Mouse (Mus musculus) Muller cell, postnatal 12 days (primary cell): ENCODE data around the gene Capn5.
A peak's percentile ranks its signal among the peaks of the same experiment; 100 is the strongest.

ENCODE experiments used
- DNase-seq: peaks from one replicate; pipeline ENCODE4 v3.0.0-alpha.2; 2015; ENCODE audit errors: inconsistent ontology term

Capn5 gene

DNA sequence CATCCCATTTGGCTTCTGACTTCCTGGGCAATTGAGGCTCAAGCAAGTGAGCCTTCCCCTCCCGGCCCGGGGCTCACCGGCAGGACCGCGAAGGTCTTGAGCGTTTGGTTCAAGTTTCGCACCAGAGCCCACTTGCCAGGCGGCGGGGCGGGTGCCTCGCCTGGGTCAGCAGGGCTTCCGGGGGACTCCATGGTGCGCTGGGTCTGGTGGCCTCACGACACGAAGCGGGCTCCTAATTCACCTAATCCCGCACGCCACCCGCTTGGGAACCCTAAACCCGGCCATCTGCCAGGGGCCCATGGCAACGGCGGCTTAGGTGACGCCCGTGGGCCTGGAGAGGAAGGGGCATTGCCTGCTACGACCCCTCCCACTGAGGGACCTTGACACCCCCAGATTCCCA, 66.8 kb downstream of the Capn5 start:
- DNase-seq, result no peak

DNA sequence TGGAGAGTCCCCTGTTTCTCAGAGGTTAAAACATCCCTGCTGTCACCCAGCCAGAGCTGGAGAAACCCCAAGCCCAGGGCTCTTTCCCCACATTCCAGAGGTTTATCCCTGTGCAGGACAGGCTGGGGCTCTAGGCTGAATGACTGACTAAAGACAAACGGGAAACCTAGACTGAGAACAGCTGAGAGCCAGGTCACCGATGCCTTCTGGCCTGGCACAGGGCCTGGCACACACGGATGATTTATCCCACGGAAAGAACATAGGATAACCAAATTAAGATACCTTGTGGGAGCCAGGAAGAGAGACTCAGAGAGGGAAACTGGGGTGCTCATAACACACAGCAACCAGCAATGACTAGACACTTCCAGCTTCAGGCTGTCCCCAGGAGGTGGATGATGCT, 68.3 kb downstream of the Capn5 start:
- peak; percentile 26 for DNase-seq

DNA sequence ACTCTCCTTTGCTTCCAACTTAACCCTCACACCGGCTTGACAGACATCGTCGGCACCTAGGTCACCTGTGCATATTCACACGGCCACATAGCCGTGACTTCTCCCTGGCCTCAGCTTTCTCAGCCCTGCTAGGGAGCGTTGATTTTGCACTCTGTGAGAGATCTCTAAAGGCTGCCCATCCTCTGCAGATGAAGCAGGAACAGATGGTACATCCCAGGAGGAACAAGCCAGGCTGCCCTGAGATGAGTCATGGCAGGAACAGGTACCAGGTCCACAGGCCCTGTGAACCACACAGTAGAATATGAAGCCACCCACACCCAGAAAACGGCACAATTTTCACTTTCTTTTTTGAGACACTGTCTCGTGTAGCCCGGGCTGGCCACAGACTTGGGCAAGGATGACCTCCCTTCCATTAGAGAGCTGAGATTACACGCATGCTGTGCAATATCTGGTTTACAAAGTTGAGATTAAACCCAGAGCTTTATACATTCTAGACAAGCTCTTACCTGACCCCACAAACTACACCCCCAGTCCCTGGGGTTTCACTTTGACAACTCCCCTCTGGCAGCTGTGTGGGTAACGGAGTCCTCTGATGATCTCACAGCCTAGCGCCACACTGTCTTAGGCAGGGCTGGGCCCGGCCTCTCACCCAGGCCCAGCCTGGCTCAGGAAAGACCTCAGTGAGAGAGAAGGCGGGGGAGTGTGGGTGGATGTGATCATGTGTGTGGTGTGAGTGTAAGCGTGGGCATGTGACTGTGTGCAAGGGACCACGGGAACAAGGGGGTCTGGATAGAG, 69.2 kb downstream of the Capn5 start:
- DNase-seq, result no peak

GRCm38 (mm10) chr7:98106272-98106671, 71.8 kb downstream of the Capn5 start:
- DNase-seq, result no peak

- DNase-seq, result peak; percentile 23
These were observed 73.3 kb downstream of the Capn5 start for GRCm38 (mm10) chr7:98104481-98105435.

DNA sequence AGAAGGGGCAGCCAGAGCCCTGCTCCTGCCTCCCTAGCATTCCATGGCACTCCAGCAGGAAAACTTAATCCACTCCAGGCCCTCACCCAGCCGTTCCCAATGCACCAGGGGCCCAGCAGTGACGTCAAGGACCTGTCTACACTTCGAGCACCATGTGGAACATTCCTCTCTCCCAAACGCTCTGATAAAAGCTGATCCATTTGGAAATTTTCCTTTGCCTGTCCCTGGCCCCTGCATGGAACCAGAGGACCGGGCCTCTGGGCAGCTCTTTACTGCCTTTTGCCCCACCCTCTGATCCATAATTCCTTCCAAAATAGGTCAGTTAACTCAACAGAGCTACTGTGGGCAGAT, 74.2 kb downstream of the Capn5 start:
- no peak for DNase-seq

DNA sequence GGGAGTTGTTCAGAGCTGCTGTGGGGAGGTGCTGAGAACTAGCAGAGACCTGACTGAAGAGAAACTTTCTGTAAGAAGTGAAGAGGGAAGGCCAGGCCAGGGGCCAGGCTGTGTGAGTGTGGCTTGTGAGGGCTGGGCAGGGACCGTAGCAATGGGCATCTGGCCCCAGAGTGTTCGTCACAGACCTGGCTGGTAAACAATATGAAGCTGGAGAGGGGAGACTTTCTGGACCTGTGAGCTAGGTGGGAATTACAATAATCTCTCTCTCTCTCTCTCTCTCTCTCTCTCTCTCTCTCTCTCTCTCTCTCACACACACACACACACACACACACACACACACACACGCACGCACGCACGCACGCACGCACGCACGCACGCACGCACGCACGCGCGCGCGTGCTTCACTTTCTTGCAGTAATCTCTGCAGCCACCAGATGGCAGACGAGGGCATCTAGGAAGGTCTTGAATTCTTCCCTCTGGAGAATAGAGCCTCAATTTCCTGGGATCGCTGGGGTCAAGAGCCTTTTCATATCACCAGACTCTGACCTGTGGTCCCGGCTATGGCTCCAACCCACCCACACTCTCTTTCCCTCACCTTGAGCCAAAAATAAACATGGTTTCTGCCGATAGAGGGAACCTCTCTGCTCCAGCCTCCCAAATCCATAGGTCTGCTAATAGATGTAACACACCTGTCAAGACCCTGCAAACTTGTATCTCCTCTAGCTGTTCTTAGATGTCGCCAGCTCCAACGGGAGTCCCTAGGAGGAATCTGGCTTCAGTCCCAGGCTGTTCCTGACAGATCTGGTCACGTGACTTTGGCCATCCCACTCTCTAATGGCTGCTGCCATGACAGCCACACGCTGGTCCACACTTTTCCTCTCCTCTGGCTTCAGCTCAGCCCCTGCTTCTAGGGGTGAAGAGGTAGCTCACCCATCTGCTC, 74.8 kb downstream of the Capn5 start:
- DNase-seq, result peak; percentile 79

DNA sequence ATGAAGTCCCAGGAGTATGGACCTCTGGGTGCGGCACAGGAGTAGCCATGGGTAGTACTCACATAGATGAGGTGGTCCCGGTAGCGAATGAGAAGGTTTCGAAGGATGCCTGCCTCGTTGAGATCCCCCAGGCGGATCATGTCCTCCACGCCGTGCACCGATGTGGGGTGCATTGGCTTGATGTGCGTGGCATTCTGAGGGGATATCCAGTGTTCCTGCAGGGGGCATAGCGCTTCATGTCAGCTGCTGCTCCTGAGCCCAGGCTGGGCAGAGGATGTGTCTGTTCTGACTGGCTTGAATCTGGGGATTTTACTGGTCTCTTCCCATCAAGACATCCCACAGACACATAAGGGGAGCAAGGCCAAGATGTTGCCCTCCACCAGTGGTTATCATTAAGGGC, 75.6 kb downstream of the Capn5 start:
- DNase-seq, result no peak

- no peak for DNase-seq
These were observed 80.5 kb downstream of the Capn5 start for GRCm38 (mm10) chr7:98097557-98097956.

DNA sequence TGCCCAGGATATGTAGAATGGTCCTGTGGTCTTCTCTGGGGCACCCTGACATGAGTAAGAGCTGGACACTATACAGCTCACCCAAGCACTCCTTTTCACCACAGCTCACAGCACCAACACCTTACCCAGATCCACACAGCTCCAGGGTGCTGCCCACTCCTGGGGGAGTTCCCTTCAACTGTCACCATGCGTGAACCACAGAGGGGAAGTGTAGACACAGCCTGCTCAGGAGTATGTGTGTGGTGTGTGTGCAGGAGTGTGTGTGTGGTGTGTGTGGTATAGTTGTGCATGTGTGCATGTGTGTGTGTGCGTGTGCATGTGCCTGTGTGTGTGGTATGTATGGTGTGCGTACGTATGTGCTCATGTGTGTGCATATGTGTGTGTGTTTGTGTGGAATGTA, 82.2 kb downstream of the Capn5 start:
- no peak for DNase-seq

- no peak for DNase-seq
These were observed 91.7 kb downstream of the Capn5 start for GRCm38 (mm10) chr7:98086346-98086745.

GRCm38 (mm10) chr7:98085314-98085713, 92.8 kb downstream of the Capn5 start:
- DNase-seq, result no peak

- DNase-seq, result no peak
These were observed 93.4 kb downstream of the Capn5 start for GRCm38 (mm10) chr7:98084541-98085293.

- no peak for DNase-seq
These were observed 95.7 kb downstream of the Capn5 start for GRCm38 (mm10) chr7:98082376-98082775.

- DNase-seq, result no peak
These were observed 100.6 kb downstream of the Capn5 start for GRCm38 (mm10) chr7:98077453-98077852.

- DNase-seq, result peak; percentile 51
These were observed 106.5 kb downstream of the Capn5 start for GRCm38 (mm10) chr7:98071620-98072019.
